Mouse (Mus musculus) thymus, adult 2 months (tissue): ENCODE results near the gene Osgin1. TPM values are rescaled to one million over a fixed set of nuclear protein-coding genes. Genes with fewer than 3 reads are reported as not detected.

Experiments
- DNase-seq: peaks from one replicate; pipeline ENCODE4 v3.0.0; 2021
- H3K27ac ChIP-seq: fragments of 200-500 bp; 2 replicates; pipeline ENCODE4 v1.5.1; 2012; ENCODE audit warnings: low read length, control low read depth; ENCODE audit not compliant: control insufficient read depth, insufficient read depth
- H3K27me3 ChIP-seq: fragments of 200-500 bp; 2 replicates; pipeline ENCODE4 v1.6.1; 2012; ENCODE audit warnings: mild to moderate bottlenecking, low read length, moderate library complexity, mixed read lengths; ENCODE audit not compliant: control insufficient read depth, insufficient read depth
- H3K36me3 ChIP-seq: fragments of 200-500 bp; 2 replicates; pipeline ENCODE4 v1.6.1; 2012; ENCODE audit warnings: mild to moderate bottlenecking, low read length, moderate library complexity; ENCODE audit not compliant: control insufficient read depth, insufficient read depth
- H3K4me1 ChIP-seq: fragments of 200-500 bp; replicated peaks from 2 replicates; pipeline ENCODE4 v1.6.1; 2012; ENCODE audit warnings: low read length; ENCODE audit not compliant: control insufficient read depth, insufficient read depth
- H3K4me3 ChIP-seq: fragments of 200-500 bp; 2 replicates; pipeline ENCODE4 v1.5.1; 2012; ENCODE audit warnings: mild to moderate bottlenecking, low read length, control low read depth, moderate library complexity; ENCODE audit not compliant: control insufficient read depth, insufficient read depth
- CTCF ChIP-seq: fragments of 200-500 bp; IDR thresholded peaks from 2 replicates; pipeline ENCODE4 v1.5.1; 2012; ENCODE audit warnings: mild to moderate bottlenecking, control low read depth, low read length, moderate library complexity, borderline replicate concordance; ENCODE audit not compliant: control insufficient read depth, poor library complexity, insufficient read depth; ENCODE audit errors: extremely low read depth
- POLR2A ChIP-seq: fragments of 200-500 bp; IDR thresholded peaks from 2 replicates; pipeline ENCODE4 v1.6.1; 2012; ENCODE audit warnings: mild to moderate bottlenecking, low read length, control low read depth, moderate library complexity; ENCODE audit not compliant: control insufficient read depth, poor library complexity, insufficient read depth; ENCODE audit errors: extremely low read depth
- WGBS: fragments of 180-500 bp; shearing (Covaris S2); methylation state at CpG from one replicate; pipeline ENCODE4 v1.1.7; 2018; 5-methylcytosine and 5-hydroxymethylcytosine counted together
- polyA plus RNA-seq: library from polyadenylated mRNA; depleted of rRNA; stranded (reverse); fragments of >200 nt; gene quantifications from 2 replicates; pipeline ENCODE4 v1.2.3, GENCODE M21; 2012; rRNA removed

Gene Osgin1
- polyA plus RNA-seq, 1 experiment = 7.8 TPM

GRCm38 (mm10) chr8:119484145-119484896 is 50.4 kb downstream of the Osgin1 start:
- H3K4me1 ChIP-seq = no peaks in the 10 kb centered on the region
- H3K36me3 ChIP-seq = no peaks in the 10 kb centered on the region
- H3K4me3 ChIP-seq = no peak overlapping the region
- TF ChIP-seq CTCF = no peak
- no peak for TF ChIP-seq POLR2A
- no peak for DNase-seq
- no peak overlapping the region for H3K27ac ChIP-seq
- no peaks in the 10 kb centered on the region for H3K27me3 ChIP-seq
- WGBS = 87% methylated on average over 11 of the region's 11 CpGs

- H3K4me1 ChIP-seq = no peaks in the 10 kb centered on the region
- H3K27me3 ChIP-seq = no peaks in the 10 kb centered on the region
- 82% methylated on average over 7 of the region's 7 CpGs for WGBS
- no peaks in the 10 kb centered on the region for H3K36me3 ChIP-seq
- no peak for DNase-seq
- H3K27ac ChIP-seq = no peak overlapping the region
- TF ChIP-seq CTCF (no peak), POLR2A (no peak)
- H3K4me3 ChIP-seq = no peak overlapping the region
Measured at GRCm38 (mm10) chr8:119487093-119487492, 53.2 kb downstream of the Osgin1 start.

Other genes with a start within 250 kb of the Osgin1 start
- gene Hsbp1, start 89.6 kb upstream of the Osgin1 start, polyA plus RNA-seq = 98.3 and 103 TPM in 2 replicates
- gene Mlycd, start 39.2 kb upstream of the Osgin1 start, polyA plus RNA-seq = 20.7 and 22.1 TPM in 2 replicates
- gene Necab2, start 12.6 kb downstream of the Osgin1 start, polyA plus RNA-seq = 0.06 and 0.12 TPM in 2 replicates
- gene Slc38a8, start 67.6 kb downstream of the Osgin1 start, polyA plus RNA-seq = 0.27 and 0.51 TPM in 2 replicates
- 166 and 177 TPM in 2 replicates for gene Mbtps1, start 124.6 kb downstream of the Osgin1 start, polyA plus RNA-seq
- gene Hsdl1, start 141.1 kb downstream of the Osgin1 start, polyA plus RNA-seq = 149 and 176 TPM in 2 replicates
- gene Dnaaf1, start 141.1 kb downstream of the Osgin1 start, polyA plus RNA-seq = 0.90 and 1.1 TPM in 2 replicates
- 109 and 112 TPM in 2 replicates for gene Taf1c, start 171.1 kb downstream of the Osgin1 start, polyA plus RNA-seq
- gene Adad2, start 178.6 kb downstream of the Osgin1 start, polyA plus RNA-seq = 0.22 and 0.34 TPM in 2 replicates
- 0.32 and 0.47 TPM in 2 replicates for gene Kcng4, start 201.6 kb downstream of the Osgin1 start, polyA plus RNA-seq
- gene Wfdc1, start 232.2 kb downstream of the Osgin1 start, polyA plus RNA-seq = 5.9 and 7.4 TPM in 2 replicates